8 mouse cellular contexts compared by ENCODE assay signal in genomic region chr11:94937787-94938186, GRCm38 (mm10). TPM values are rescaled to one million over a fixed set of nuclear protein-coding genes. Genes with fewer than 3 reads are reported as not detected.
DNase-seq lines count a peak whose midpoint lies in the region; ATAC-seq and TF ChIP-seq lines count a peak whose summit lies in the region.

No protein-coding gene starts in this region.

- peaks cover 39% of the 10 kb centered on the region for H3K4me1 ChIP-seq in kidney, embryonic 16.5 days (ENCODE audit: insufficient read depth, low read length)
- H3K4me1 ChIP-seq in embryonic fibroblast, embryonic 13.5 days (ENCODE audit: control insufficient read depth, insufficient read depth, low read length) = peaks cover 10% of the 10 kb centered on the region
- H3K4me1 ChIP-seq in limb, embryonic 10.5 days = peaks cover 61% of the 10 kb centered on the region
- H3K4me1 ChIP-seq in neural tube, embryonic 14.5 days (ENCODE audit: control insufficient read depth, insufficient read depth, low read length) = peaks cover 4% of the 10 kb centered on the region; the same call in 1 of the 2 replicates

- peak; percentile 66 for TF ChIP-seq POLR2A in embryonic fibroblast, embryonic 13.5 days (IDR thresholded peaks at IDR 0.05; ENCODE audit: low read depth, low read length)

- WGBS in kidney, embryonic 16.5 days = 2% methylated on average over 15 of the region's 15 CpGs
- 3% methylated on average over 15 of the region's 15 CpGs for WGBS in limb, embryonic 10.5 days
- WGBS in neural tube, embryonic 14.5 days = 1% methylated on average over 15 of the region's 15 CpGs

- DNase-seq in kidney, postnatal 14 days = no peak
- DNase-seq in limb, embryonic 10.5 days (ENCODE audit: low spot score) = no peak
- no peak for DNase-seq in right cerebral cortex, postnatal 10 days (ENCODE audit: low spot score in 2 of 2)
- DNase-seq in frontal cortex, postnatal 36 days (ENCODE audit: low spot score in 2 of 2) = no peak
- no peak for DNase-seq in natural killer cell, adult 2 months (ENCODE audit: low spot score in 2 of 2)

- peaks cover 13% of the 10 kb centered on the region; the same call in 1 of the 2 replicates for H3K36me3 ChIP-seq in kidney, embryonic 16.5 days (ENCODE audit: insufficient read depth, low read length)
- peaks cover 36% of the 10 kb centered on the region for H3K36me3 ChIP-seq in limb, embryonic 10.5 days
- no peaks in the 10 kb centered on the region for H3K36me3 ChIP-seq in neural tube, embryonic 14.5 days (ENCODE audit: control insufficient read depth, insufficient read depth, low read length)

- H3K9ac ChIP-seq in kidney, embryonic 16.5 days (replicated peaks; ENCODE audit: low read length) = peak overlapping the region; percentile 67
- 0 out of 2 replicates have a peak overlapping the region, but pooled peaks have one; percentile 28 for H3K9ac ChIP-seq in neural tube, embryonic 14.5 days (replicated peaks; ENCODE audit: low read depth, low read length)

- no peaks in the 10 kb centered on the region for H3K9me3 ChIP-seq in kidney, embryonic 16.5 days (ENCODE audit: low read length)
- H3K9me3 ChIP-seq in limb, embryonic 10.5 days (replicated peaks) = no peaks in the 10 kb centered on the region
- H3K9me3 ChIP-seq in neural tube, embryonic 14.5 days (ENCODE audit: control insufficient read depth, low read length) = no peaks in the 10 kb centered on the region

- peak; percentile 3; the same call in 1 of the 2 replicates for ATAC-seq in kidney, embryonic 16.5 days (ENCODE audit: low FRiP score, low TSS enrichment)
- no peak for ATAC-seq in neural tube, embryonic 14.5 days (ENCODE audit: low read depth)

- peak overlapping the region; percentile 61 for H3K4me3 ChIP-seq in kidney, embryonic 16.5 days (ENCODE audit: low read length)
- peak overlapping the region; percentile 90 for H3K4me3 ChIP-seq in embryonic fibroblast, embryonic 13.5 days (ENCODE audit: insufficient read depth, low read length)
- peak overlapping the region; percentile 56 for H3K4me3 ChIP-seq in limb, embryonic 10.5 days
- peak overlapping the region; percentile 24 for H3K4me3 ChIP-seq in neural tube, embryonic 14.5 days (ENCODE audit: low read depth, low read length)

- TF ChIP-seq CTCF in embryonic fibroblast, embryonic 13.5 days (IDR thresholded peaks at IDR 0.05; ENCODE audit: borderline replicate concordance, insufficient read depth, low read length) = no peak

- peak overlapping the region; percentile 67 for H3K27ac ChIP-seq in kidney, embryonic 16.5 days (ENCODE audit: low read length)
- H3K27ac ChIP-seq in embryonic fibroblast, embryonic 13.5 days (ENCODE audit: insufficient read depth, low read length) = peak overlapping the region; percentile 87
- peak overlapping the region; percentile 39; the same call in 1 of the 2 replicates for H3K27ac ChIP-seq in limb, embryonic 10.5 days
- H3K27ac ChIP-seq in neural tube, embryonic 14.5 days (ENCODE audit: low read depth, low read length) = no peak overlapping the region

- H3K4me2 ChIP-seq in kidney, embryonic 16.5 days (replicated peaks; ENCODE audit: low read depth, low read length) = peak overlapping the region; percentile 84
- peak overlapping the region; percentile 47 for H3K4me2 ChIP-seq in neural tube, embryonic 14.5 days (ENCODE audit: low read depth, low read length)

- H3K27me3 ChIP-seq in kidney, embryonic 16.5 days (ENCODE audit: insufficient read depth, low read length) = peaks cover 25% of the 10 kb centered on the region
- peaks cover 62% of the 10 kb centered on the region for H3K27me3 ChIP-seq in limb, embryonic 10.5 days (ENCODE audit: low read depth, poor library complexity, severe bottlenecking)
- peaks cover 17% of the 10 kb centered on the region for H3K27me3 ChIP-seq in neural tube, embryonic 14.5 days (ENCODE audit: control insufficient read depth, insufficient read depth, low read length)

RNA-seq across cellular contexts. Expression of gene Col1a1, which starts 1.8 kb away (rescaled TPM):
- polyA plus RNA-seq in kidney, embryonic 16.5 days (2015; fragmentation: Nextera tagmentation; extraction: Ambion mirVana) = 869 and 941 TPM in 2 replicates
- polyA plus RNA-seq in embryonic fibroblast, embryonic 13.5 days (2011; ENCODE audit: insufficient read length, low read depth, missing spikeins) = 6,098 and 7,850 TPM in 2 replicates
- 81.4 and 104 TPM in 2 replicates for polyA plus RNA-seq in limb, embryonic 10.5 days (2016; fragmentation: Nextera tagmentation; extraction: Ambion mirVana)
- polyA plus RNA-seq in neural tube, embryonic 14.5 days (2014; fragmentation: Nextera tagmentation; extraction: Ambion mirVana) = 7.4 and 239 TPM in 2 replicates

RNA-seq across cellular contexts. Expression of gene Hils1, which starts 29.6 kb away (rescaled TPM):
- not detected in 2 replicates for polyA plus RNA-seq in kidney, embryonic 16.5 days (2015; fragmentation: Nextera tagmentation; extraction: Ambion mirVana)
- polyA plus RNA-seq in embryonic fibroblast, embryonic 13.5 days (2011; ENCODE audit: insufficient read length, low read depth, missing spikeins) = not detected in 2 replicates
- polyA plus RNA-seq in limb, embryonic 10.5 days (2016; fragmentation: Nextera tagmentation; extraction: Ambion mirVana) = not detected in 2 replicates
- not detected in 2 replicates for polyA plus RNA-seq in neural tube, embryonic 14.5 days (2014; fragmentation: Nextera tagmentation; extraction: Ambion mirVana)

RNA-seq across cellular contexts. Expression of gene Sgca, which starts 38.3 kb away (rescaled TPM):
- 0.19 and 0.71 TPM in 2 replicates for polyA plus RNA-seq in kidney, embryonic 16.5 days (2015; fragmentation: Nextera tagmentation; extraction: Ambion mirVana)
- polyA plus RNA-seq in embryonic fibroblast, embryonic 13.5 days (2011; ENCODE audit: insufficient read length, low read depth, missing spikeins) = not detected in 2 replicates
- 0.23 TPM in 1 of 2 replicates, not detected in the other for polyA plus RNA-seq in limb, embryonic 10.5 days (2016; fragmentation: Nextera tagmentation; extraction: Ambion mirVana)
- not detected in 2 replicates for polyA plus RNA-seq in neural tube, embryonic 14.5 days (2014; fragmentation: Nextera tagmentation; extraction: Ambion mirVana)

RNA-seq across cellular contexts. Expression of gene Ppp1r9b, which starts 53.0 kb away (rescaled TPM):
- 9.9 and 10.7 TPM in 2 replicates for polyA plus RNA-seq in kidney, embryonic 16.5 days (2015; fragmentation: Nextera tagmentation; extraction: Ambion mirVana)
- 44.3 and 61.7 TPM in 2 replicates for polyA plus RNA-seq in embryonic fibroblast, embryonic 13.5 days (2011; ENCODE audit: insufficient read length, low read depth, missing spikeins)
- 9.9 and 10.8 TPM in 2 replicates for polyA plus RNA-seq in limb, embryonic 10.5 days (2016; fragmentation: Nextera tagmentation; extraction: Ambion mirVana)
- polyA plus RNA-seq in neural tube, embryonic 14.5 days (2014; fragmentation: Nextera tagmentation; extraction: Ambion mirVana) = 27.7 and 29.8 TPM in 2 replicates

Comparison
In these comparisons a context has a peak if more than half of its experiments do, and no peak if none do; other contexts are left out.
1. H3K4me3 ChIP-seq: peak in every context shown above with its lines; median percentile 90 in embryonic fibroblast, embryonic 13.5 days; 61 in kidney, embryonic 16.5 days; 56 in limb, embryonic 10.5 days; 24 in neural tube, embryonic 14.5 days.